Mouse (Mus musculus): ENCODE data around the gene Myo1a. TPM values are rescaled to one million over a fixed set of nuclear protein-coding genes. Genes with fewer than 3 reads are reported as not detected.
"Not testable (repeated sequence)": the region's sequence is repeated elsewhere in the genome, so short reads cannot be mapped to it uniquely, and the experiment has no call there.

The Myo1a gene
- total RNA-seq (2012; rRNA removed), result 1.7 and 3.2 TPM in 2 replicates

DNA sequence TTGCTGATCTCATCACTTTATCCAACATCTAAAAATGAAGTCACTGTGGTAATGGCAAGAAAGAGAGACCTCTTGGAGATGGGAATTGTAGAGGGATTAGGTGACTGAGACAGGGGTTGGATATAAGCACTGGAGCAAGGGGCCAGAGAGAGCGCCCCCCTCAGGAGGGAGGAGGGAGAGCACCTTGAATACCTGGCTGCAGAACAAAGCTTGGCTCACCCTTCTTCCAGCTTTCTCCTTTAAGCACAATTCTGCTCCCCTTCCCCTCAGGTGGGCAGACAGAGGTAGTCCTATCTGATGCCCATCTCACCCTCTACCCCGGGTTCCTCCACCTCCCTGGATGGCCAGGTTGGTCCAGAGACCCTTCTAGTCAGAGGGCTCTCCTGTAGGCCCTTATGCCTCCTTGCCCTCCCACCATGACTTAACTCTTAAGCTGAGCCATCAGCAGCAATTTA lies at the start of gene Myo1a:
Gene Myo1a (plus strand): TSS at position 405 of the 455 bp plus-strand sequence.
- Histone ChIP-seq H3K4me3 (ENCODE audit: insufficient read depth in 1 of 2, low read depth in 1 of 2, low read length in 2 of 2, poor library complexity in 1 of 2, severe bottlenecking in 1 of 2) (no peak within 1 kb of the TSS), H3K9ac (ENCODE audit: insufficient read depth, low read depth, low read length, poor library complexity, severe bottlenecking) (no peak within 1 kb of the TSS), H3K4me1 (ENCODE audit: control insufficient read depth in 2 of 2, insufficient read depth in 2 of 2, low read length in 2 of 2, poor library complexity in 1 of 2) (peaks cover 0 to 11% of the 10 kb centered on the region in 2 experiments; a peak in 2 of 4 replicates), H3K27ac (ENCODE audit: insufficient read depth, low read depth, low read length, poor library complexity, severe bottlenecking) (no peak within 1 kb of the TSS), H3K36me3 (ENCODE audit: control insufficient read depth, insufficient read depth, low read length, poor library complexity, severe bottlenecking) (no peaks in the 10 kb centered on the region), H3K9me3 (ENCODE audit: control insufficient read depth, insufficient read depth, low read depth, low read length) (no peaks in the 10 kb centered on the region)
- in situ Hi-C loops (cut with MboI; ENCODE audit: low sequenced_read_pairs in 2 of 2, unreplicated experiment in 2 of 2), result no loop called here
- no peak for TF ChIP-seq CHD2 (IDR thresholded peaks at IDR 0.05; ENCODE audit: low read depth, low read length)
- no peak for TF ChIP-seq ZNF384 (IDR thresholded peaks at IDR 0.05; ENCODE audit: low read depth, low read length)
- TF ChIP-seq MAFK (IDR thresholded peaks at IDR 0.05; ENCODE audit: insufficient read depth, low read depth, low read length), result peak; percentile 79; the same call in 1 of the 2 replicates
- no peak for TF ChIP-seq HCFC1 (IDR thresholded peaks at IDR 0.05; ENCODE audit: borderline replicate concordance, insufficient read depth, low read length)
- DNase-seq (ENCODE audit: low read depth, low spot score), result no peak

DNA sequence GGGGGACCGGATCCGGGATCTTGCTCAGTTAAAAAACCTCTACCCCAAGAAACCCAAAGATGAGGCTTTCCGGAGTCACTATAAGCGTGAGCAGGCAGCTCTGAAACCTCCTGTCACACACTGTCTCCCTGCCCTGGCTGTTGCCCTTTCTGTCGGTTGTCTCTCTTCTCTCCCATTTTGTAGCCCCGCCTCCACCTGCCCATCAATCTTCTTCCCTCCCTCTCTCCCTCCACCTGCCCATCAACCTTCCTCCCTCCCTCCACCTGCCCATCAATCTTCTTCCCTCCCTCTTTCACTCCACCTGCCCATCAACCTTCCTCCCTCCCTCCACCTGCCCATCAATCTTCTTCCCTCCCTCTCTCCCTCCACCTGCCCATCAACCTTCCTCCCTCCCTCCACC lies 47.4 kb upstream of the Myo1a start:
- in situ Hi-C loops (cut with MboI; ENCODE audit: low sequenced_read_pairs in 2 of 2, unreplicated experiment in 2 of 2), result not testable (repeated sequence)
- Histone ChIP-seq H3K4me1 (ENCODE audit: control insufficient read depth in 2 of 2, insufficient read depth in 2 of 2, low read length in 2 of 2, poor library complexity in 1 of 2) (peaks cover 0 to 22% of the 10 kb centered on the region in 2 experiments; a peak in 2 of 4 replicates), H3K4me3 (ENCODE audit: insufficient read depth in 1 of 2, low read depth in 1 of 2, low read length in 2 of 2, poor library complexity in 1 of 2, severe bottlenecking in 1 of 2) (peak overlapping the region; percentile 71 to 93)

DNA sequence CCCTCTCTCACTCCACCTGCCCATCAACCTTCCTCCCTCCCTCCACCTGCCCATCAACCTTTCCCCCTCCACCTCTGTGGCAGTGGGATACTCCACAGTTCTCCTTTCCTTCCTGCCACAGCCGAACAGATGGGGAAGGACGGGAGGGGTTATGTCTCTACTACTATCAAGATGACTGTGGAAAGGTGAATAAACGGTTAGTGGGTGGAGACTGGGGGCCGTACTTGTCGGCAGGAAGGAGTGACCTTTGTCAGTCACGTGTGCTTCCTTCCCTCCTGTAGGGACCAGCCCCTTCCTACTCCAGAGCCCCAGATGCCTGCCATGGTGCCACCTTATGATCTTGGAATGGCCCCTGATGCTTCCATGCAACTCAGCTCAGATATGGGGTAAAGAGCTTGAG lies 46.9 kb upstream of the Myo1a start:
- H3K9ac ChIP-seq (ENCODE audit: insufficient read depth, low read depth, low read length, poor library complexity, severe bottlenecking), result peak overlapping the region; percentile 78
- H3K27ac ChIP-seq (ENCODE audit: insufficient read depth, low read depth, low read length, poor library complexity, severe bottlenecking), result 0 out of 2 replicates have a peak overlapping the region, but pooled peaks have one; percentile 50
- peak overlapping the region; percentile 71 to 93 for H3K4me3 ChIP-seq (ENCODE audit: insufficient read depth in 1 of 2, low read depth in 1 of 2, low read length in 2 of 2, poor library complexity in 1 of 2, severe bottlenecking in 1 of 2)
- TF ChIP-seq ZC3H11A (IDR thresholded peaks at IDR 0.05; ENCODE audit: borderline replicate concordance, low read depth, low read length) (no peak), CHD2 (IDR thresholded peaks at IDR 0.05; ENCODE audit: low read depth, low read length) (no peak), HCFC1 (IDR thresholded peaks at IDR 0.05; ENCODE audit: borderline replicate concordance, insufficient read depth, low read length) (no peak), MAFK (IDR thresholded peaks at IDR 0.05; ENCODE audit: insufficient read depth, low read depth, low read length) (no peak), ZNF384 (IDR thresholded peaks at IDR 0.05; ENCODE audit: low read depth, low read length) (no peak)
- in situ Hi-C loops (cut with MboI; ENCODE audit: low sequenced_read_pairs in 2 of 2, unreplicated experiment in 2 of 2), result no loop called here
- no peaks in the 10 kb centered on the region for H3K9me3 ChIP-seq (ENCODE audit: control insufficient read depth, insufficient read depth, low read depth, low read length)
- no peak for DNase-seq (ENCODE audit: low read depth, low spot score)
- peaks cover 0 to 27% of the 10 kb centered on the region in 2 experiments; a peak in 2 of 4 replicates for H3K4me1 ChIP-seq (ENCODE audit: control insufficient read depth in 2 of 2, insufficient read depth in 2 of 2, low read length in 2 of 2, poor library complexity in 1 of 2)
- peaks cover 9% of the 10 kb centered on the region for H3K36me3 ChIP-seq (ENCODE audit: control insufficient read depth, insufficient read depth, low read length, poor library complexity, severe bottlenecking)

More for the DNA sequence above, 47.4 kb upstream of the Myo1a start:
- H3K36me3 ChIP-seq (ENCODE audit: control insufficient read depth, insufficient read depth, low read length, poor library complexity, severe bottlenecking); H3K27ac ChIP-seq (ENCODE audit: insufficient read depth, low read depth, low read length, poor library complexity, severe bottlenecking); DNase-seq (ENCODE audit: low read depth, low spot score); H3K9me3 ChIP-seq (ENCODE audit: control insufficient read depth, insufficient read depth, low read depth, low read length): not testable (repeated sequence)
- H3K9ac ChIP-seq (ENCODE audit: insufficient read depth, low read depth, low read length, poor library complexity, severe bottlenecking), result peak overlapping the region; percentile 49; the same call in 1 of the 2 replicates

DNA sequence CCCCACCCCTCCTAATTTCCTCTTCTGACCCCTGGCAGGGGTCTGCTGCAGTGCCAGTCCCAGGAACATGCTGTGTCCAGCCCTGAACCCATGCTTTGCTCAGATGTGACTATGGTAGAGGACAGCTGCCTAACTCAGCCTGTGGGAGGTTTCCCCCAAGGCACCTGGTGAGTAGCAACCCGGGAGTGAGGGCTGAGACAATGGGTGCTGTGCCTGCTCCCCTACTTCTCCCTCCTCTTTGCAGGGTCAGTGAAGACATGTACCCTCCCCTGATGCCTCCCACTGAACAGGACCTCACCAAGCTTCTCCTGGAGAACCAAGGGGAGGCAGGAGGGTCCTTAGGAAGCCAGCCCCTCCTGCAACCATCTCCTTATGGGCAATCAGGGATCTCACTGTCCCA lies 45.4 kb upstream of the Myo1a start:
- H3K9ac ChIP-seq (ENCODE audit: insufficient read depth, low read depth, low read length, poor library complexity, severe bottlenecking), result no peak overlapping the region
- TF ChIP-seq MAFK (IDR thresholded peaks at IDR 0.05; ENCODE audit: insufficient read depth, low read depth, low read length) (no peak), ZC3H11A (IDR thresholded peaks at IDR 0.05; ENCODE audit: borderline replicate concordance, low read depth, low read length) (no peak), HCFC1 (IDR thresholded peaks at IDR 0.05; ENCODE audit: borderline replicate concordance, insufficient read depth, low read length) (no peak), ZNF384 (IDR thresholded peaks at IDR 0.05; ENCODE audit: low read depth, low read length) (no peak), CHD2 (IDR thresholded peaks at IDR 0.05; ENCODE audit: low read depth, low read length) (no peak)
- H3K27ac ChIP-seq (ENCODE audit: insufficient read depth, low read depth, low read length, poor library complexity, severe bottlenecking), result no peak overlapping the region; the same call in 1 of the 2 replicates
- no peak overlapping the region for H3K4me3 ChIP-seq (ENCODE audit: insufficient read depth in 1 of 2, low read depth in 1 of 2, low read length in 2 of 2, poor library complexity in 1 of 2, severe bottlenecking in 1 of 2)
- no peak for DNase-seq (ENCODE audit: low read depth, low spot score)
- H3K9me3 ChIP-seq (ENCODE audit: control insufficient read depth, insufficient read depth, low read depth, low read length), result no peaks in the 10 kb centered on the region
- in situ Hi-C loops (cut with MboI; ENCODE audit: low sequenced_read_pairs in 2 of 2, unreplicated experiment in 2 of 2), result no loop called here
- H3K4me1 ChIP-seq (ENCODE audit: control insufficient read depth in 2 of 2, insufficient read depth in 2 of 2, low read length in 2 of 2, poor library complexity in 1 of 2), result peaks cover 0 to 34% of the 10 kb centered on the region in 2 experiments; a peak in 2 of 4 replicates
- H3K36me3 ChIP-seq (ENCODE audit: control insufficient read depth, insufficient read depth, low read length, poor library complexity, severe bottlenecking), result peaks cover 11% of the 10 kb centered on the region

All from ES-E14 (cell line).